Mouse (Mus musculus) layer of hippocampus, adult 8-10 months (tissue): ENCODE data around the gene Olfr1045. TPM values are rescaled to one million over a fixed set of nuclear protein-coding genes. Genes with fewer than 3 reads are reported as not detected.
"Not testable (repeated sequence)": the region's sequence is repeated elsewhere in the genome, so short reads cannot be mapped to it uniquely, and the experiment has no call there.

Experiments
- DNase-seq, 2 experiments: peaks; one replicate each; pipeline ENCODE4 v3.0.0; 2022; ENCODE audit warnings: low spot score in 2 of 2
- total RNA-seq, 4 experiments: library from RNA; stranded (reverse); gene quantifications; 2 replicates each; pipeline ENCODE4 v1.2.4; 2022

Gene Olfr1045
- not detected for total RNA-seq

- DNase-seq: no peak
Measured at GRCm38 (mm10) chr2:86202909-86203308, at the start of gene Olfr1045. Olfr1045 (minus strand) TSS chr2:86203009.

- DNase-seq: no peak
Measured at GRCm38 (mm10) chr2:86240189-86240588, 37.4 kb upstream of the Olfr1045 start, which contains the start of gene Olfr1048. Olfr1048 (minus strand) TSS chr2:86240289.

GRCm38 (mm10) chr2:86231301-86231700 is 28.5 kb upstream of the Olfr1045 start, which contains the start of gene Olfr1047:
Olfr1047 (minus strand) TSS chr2:86231401.
- DNase-seq: no peak

- DNase-seq: no peak
Measured at GRCm38 (mm10) chr2:86219214-86219613, 16.4 kb upstream of the Olfr1045 start, which contains the start of gene Olfr1046. Olfr1046 (minus strand) TSS chr2:86219314.

GRCm38 (mm10) chr2:86195863-86196262 is 6.9 kb downstream of the Olfr1045 start:
- no peak for DNase-seq

GRCm38 (mm10) chr2:86185583-86185982 is 17.2 kb downstream of the Olfr1045 start, which contains the start of gene Olfr52:
Olfr52 (minus strand) TSS chr2:86185683.
- no peak for DNase-seq

GRCm38 (mm10) chr2:86179950-86180349 is 22.9 kb downstream of the Olfr1045 start:
- no peak for DNase-seq

GRCm38 (mm10) chr2:86177720-86178119 is 25.1 kb downstream of the Olfr1045 start, which contains the start of gene Olfr1044:
Olfr1044 (minus strand) TSS chr2:86177820.
- DNase-seq: no peak

- not testable (repeated sequence) for DNase-seq
Measured at GRCm38 (mm10) chr2:86175422-86175821, 27.4 kb downstream of the Olfr1045 start.

GRCm38 (mm10) chr2:86167422-86167821 is 35.4 kb downstream of the Olfr1045 start, which contains the start of gene Olfr1043:
Olfr1043 (minus strand) TSS chr2:86167522.
- DNase-seq: no peak

GRCm38 (mm10) chr2:86161738-86162137 is 41.1 kb downstream of the Olfr1045 start, which contains the start of gene Olfr1042:
Olfr1042 (minus strand) TSS chr2:86161838.
- no peak for DNase-seq

- no peak for DNase-seq
Measured at GRCm38 (mm10) chr2:86146632-86147031, 56.2 kb downstream of the Olfr1045 start, which contains the start of gene Olfr1040. Olfr1040 (minus strand) TSS chr2:86146732.

Other genes starting within 250 kb of the Olfr1045 start
- not detected for gene Olfr1029, start 229.1 kb downstream of the Olfr1045 start, total RNA-seq
- not detected for gene Olfr1030, start 223.7 kb downstream of the Olfr1045 start, total RNA-seq
- not detected for gene Olfr1031, start 212.7 kb downstream of the Olfr1045 start, total RNA-seq
- gene Olfr1032, start 197.5 kb downstream of the Olfr1045 start, total RNA-seq: not detected
- not detected for gene Olfr1033, start 182.4 kb downstream of the Olfr1045 start, total RNA-seq
- not detected for gene Olfr1034, start 157.1 kb downstream of the Olfr1045 start, total RNA-seq
- gene Olfr1036, start 129.0 kb downstream of the Olfr1045 start, total RNA-seq: not detected
- gene Olfr1037, start 115.6 kb downstream of the Olfr1045 start, total RNA-seq: not detected
- under 1 TPM in 1 of 4 experiments, not detected in 3; 0.11 TPM for gene Olfr1039, start 67.1 kb downstream of the Olfr1045 start, total RNA-seq
- not detected for gene Olfr1040, start 56.3 kb downstream of the Olfr1045 start, total RNA-seq
- gene Olfr1042, start 41.2 kb downstream of the Olfr1045 start, total RNA-seq: not detected
- not detected for gene Olfr1043, start 35.5 kb downstream of the Olfr1045 start, total RNA-seq
- not detected for gene Olfr1044, start 25.2 kb downstream of the Olfr1045 start, total RNA-seq
- not detected for gene Olfr52, start 17.3 kb downstream of the Olfr1045 start, total RNA-seq
- gene Olfr1046, start 16.3 kb upstream of the Olfr1045 start, total RNA-seq: not detected
- gene Olfr1047, start 28.4 kb upstream of the Olfr1045 start, total RNA-seq: not detected
- not detected for gene Olfr1048, start 37.3 kb upstream of the Olfr1045 start, total RNA-seq
- not detected for gene Olfr1049, start 55.3 kb upstream of the Olfr1045 start, total RNA-seq
- gene Olfr1051, start 76.1 kb upstream of the Olfr1045 start, total RNA-seq: not detected
- not detected for gene Olfr1052, start 89.4 kb upstream of the Olfr1045 start, total RNA-seq
- not detected for gene Olfr1053, start 112.3 kb upstream of the Olfr1045 start, total RNA-seq
- not detected for gene Olfr1054, start 132.4 kb upstream of the Olfr1045 start, total RNA-seq
- gene Olfr1055, start 147.3 kb upstream of the Olfr1045 start, total RNA-seq: not detected
- not detected for gene Olfr1056, start 159.5 kb upstream of the Olfr1045 start, total RNA-seq
- not detected for gene Olfr1057, start 175.4 kb upstream of the Olfr1045 start, total RNA-seq
- gene Olfr1058, start 185.6 kb upstream of the Olfr1045 start, total RNA-seq: not detected
- not detected for gene Olfr1061, start 211.0 kb upstream of the Olfr1045 start, total RNA-seq
- gene Olfr1062, start 223.7 kb upstream of the Olfr1045 start, total RNA-seq: not detected
- gene Olfr1065, start 247.6 kb upstream of the Olfr1045 start, total RNA-seq: not detected